Comparison of ENCODE assay signal across 20 mouse cellular contexts in genomic region chr5:33123658-33124057, GRCm38 (mm10). TPM values are rescaled to one million over a fixed set of nuclear protein-coding genes. Genes with fewer than 3 reads are reported as not detected.
"Had no signal": no experiment of that assay in that cellular context is flagged by ENCODE, and none has a peak within 500 bp of the region (broad histone marks: within the 10 kb centered on the region; RNA-seq: fewer than 3 reads in every experiment).

No protein-coding gene starts in this region.

- H3K27me3 ChIP-seq: lung, embryonic 15.5 days; midbrain, embryonic 13.5 days; midbrain, embryonic 15.5 days; neural tube, embryonic 12.5 days had no signal

- H3K36me3 ChIP-seq: lung, embryonic 15.5 days; midbrain, embryonic 13.5 days; midbrain, embryonic 15.5 days; neural tube, embryonic 12.5 days had no signal

- H3K9ac ChIP-seq: lung, embryonic 15.5 days; midbrain, embryonic 13.5 days; midbrain, embryonic 15.5 days; neural tube, embryonic 12.5 days had no signal

- H3K4me1 ChIP-seq: lung, embryonic 15.5 days; midbrain, embryonic 13.5 days; midbrain, embryonic 15.5 days; neural tube, embryonic 12.5 days had no signal

- DNase-seq: lung, adult 2 months; lung, postnatal 14 days; lung, postnatal 36 days; right cerebral cortex, adult 18-20 months; right cerebral cortex, postnatal 25 days; right cerebral cortex, postnatal 4 days; spleen, adult 18-20 months; thymus, adult 18-20 months; thymus, postnatal 14 days; thymus, postnatal 36 days had no signal

- H3K4me3 ChIP-seq: lung, embryonic 15.5 days; megakaryocyte, embryonic 14.5 days; midbrain, embryonic 13.5 days; midbrain, embryonic 15.5 days; neural tube, embryonic 12.5 days had no signal

- H3K27ac ChIP-seq: lung, embryonic 15.5 days; macrophage; midbrain, embryonic 13.5 days; midbrain, embryonic 15.5 days; neural tube, embryonic 12.5 days had no signal

RNA-seq across cellular contexts. Expression of gene Slc5a1, which starts 19.6 kb away (rescaled TPM):
- total RNA-seq: megakaryocyte progenitor cell, adult 5-6 weeks; monocyte, adult 5-6 weeks had no signal
- polyA plus RNA-seq: macrophage; midbrain, embryonic 11.5 days; midbrain, embryonic 13.5 days; neural tube, embryonic 14.5 days had no signal
